Mouse (Mus musculus) CD4-positive helper T cell, adult 2 months (primary cell): ENCODE measurements at regions not wholly inside any gene's neighbourhood (a gene's known extent, or its start where the extent isn't known, plus 50 kb on each side); places are given as distances from the start of the nearest gene placed in this dataset.
"Not testable (repeated sequence)": the region's sequence is repeated elsewhere in the genome, so short reads cannot be mapped to it uniquely, and the experiment has no call there.

Experiments used
- DNase-seq: peaks from one replicate; pipeline ENCODE4 v3.0.0-alpha.2; 2012; ENCODE audit warnings: low read depth, missing footprints, low spot score

- no peak for DNase-seq
Observed at GRCm38 (mm10) chr12:77589416-77589815, 351.5 kb downstream of the Fut8 start.

- DNase-seq: no peak
Observed at GRCm38 (mm10) chr12:77594092-77594491, 356.2 kb downstream of the Fut8 start.

- no peak for DNase-seq
Observed at GRCm38 (mm10) chr12:77594657-77595056, 356.7 kb downstream of the Fut8 start.

GRCm38 (mm10) chr12:77595821-77596220 is 357.9 kb downstream of the Fut8 start:
- no peak for DNase-seq

- DNase-seq: no peak
Observed at GRCm38 (mm10) chr12:77596676-77597075, 358.8 kb downstream of the Fut8 start.

- DNase-seq: no peak
Observed at GRCm38 (mm10) chr12:77597627-77598333, 359.9 kb downstream of the Fut8 start.

- no peak for DNase-seq
Observed at GRCm38 (mm10) chr12:77598334-77598715, 360.4 kb downstream of the Fut8 start.

- no peak for DNase-seq
Observed at GRCm38 (mm10) chr12:77599391-77599790, 361.5 kb downstream of the Fut8 start.

- DNase-seq: no peak
Observed at GRCm38 (mm10) chr12:77603832-77604501, 366.0 kb downstream of the Fut8 start.

GRCm38 (mm10) chr12:77617552-77617951 is 379.6 kb downstream of the Fut8 start:
- no peak for DNase-seq

- no peak for DNase-seq
Observed at GRCm38 (mm10) chr12:77622243-77622642, 384.3 kb downstream of the Fut8 start.

- not testable (repeated sequence) for DNase-seq
Observed at GRCm38 (mm10) chr12:77624323-77624722, 386.4 kb downstream of the Fut8 start.

GRCm38 (mm10) chr12:77628358-77628850 is 390.5 kb downstream of the Fut8 start:
- DNase-seq: no peak

- no peak for DNase-seq
Observed at GRCm38 (mm10) chr12:77633981-77634650, 396.2 kb downstream of the Fut8 start.

- DNase-seq: no peak
Observed at GRCm38 (mm10) chr12:77638266-77638665, 400.3 kb downstream of the Fut8 start.

- no peak for DNase-seq
Observed at GRCm38 (mm10) chr12:77642336-77642735, 404.4 kb downstream of the Fut8 start.

GRCm38 (mm10) chr12:77647841-77648240 is 409.9 kb downstream of the Fut8 start:
- no peak for DNase-seq

GRCm38 (mm10) chr12:77654282-77654681 is 416.4 kb downstream of the Fut8 start:
- DNase-seq: no peak

GRCm38 (mm10) chr12:77657060-77657459 is 419.1 kb downstream of the Fut8 start:
- DNase-seq: no peak

GRCm38 (mm10) chr12:77657878-77658277 is 420.0 kb downstream of the Fut8 start:
- no peak for DNase-seq

GRCm38 (mm10) chr12:77663180-77663579 is 425.3 kb downstream of the Fut8 start:
- no peak for DNase-seq

- no peak for DNase-seq
Observed at GRCm38 (mm10) chr12:77663665-77664374, 425.9 kb downstream of the Fut8 start.
